ENCODE assay signal across 8 mouse cellular contexts in the genomic region with DNA sequence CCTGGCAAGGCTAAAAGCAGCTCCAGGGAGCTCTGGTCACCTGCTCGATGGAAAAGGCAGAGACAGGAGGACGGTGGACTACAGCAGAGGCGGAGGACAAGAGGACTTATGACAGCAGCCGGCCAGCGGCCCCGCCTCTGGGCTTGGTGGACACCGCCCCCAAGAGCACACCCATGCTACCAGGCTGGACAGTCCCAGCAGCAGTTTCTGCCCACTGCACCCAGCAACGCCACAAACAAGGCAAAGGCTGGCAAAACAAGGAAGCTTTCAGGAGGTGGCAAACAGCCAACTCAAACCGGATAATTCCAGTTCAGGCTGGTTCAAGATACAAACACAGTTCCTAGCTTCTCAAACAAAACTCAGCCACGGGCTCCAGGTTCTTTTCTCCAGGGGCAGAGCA. TPM values are rescaled to one million over a fixed set of nuclear protein-coding genes. Genes with fewer than 3 reads are reported as not detected.
DNase-seq lines count a peak whose midpoint lies in the region; ATAC-seq and TF ChIP-seq lines count a peak whose summit lies in the region.

No protein-coding gene starts in this region.

- no peak for TF ChIP-seq CTCF in spleen, adult 2 months (IDR thresholded peaks at IDR 0.05; ENCODE audit: extremely low read depth, insufficient read depth, insufficient read length, insufficient replicate concordance)

- 0 out of 2 replicates have a peak overlapping the region, but pooled peaks have one; percentile 35 for H3K27ac ChIP-seq in embryonic facial prominence, embryonic 10.5 days (replicated peaks)
- H3K27ac ChIP-seq in midbrain, embryonic 16.5 days (ENCODE audit: low read length) = peak overlapping the region; percentile 74
- H3K27ac ChIP-seq in spleen, adult 2 months (ENCODE audit: insufficient read depth, low read length) = peak overlapping the region; percentile 47

- DNase-seq in CD4-positive, CD25-positive, alpha-beta regulatory T cell, adult 2 months (ENCODE audit: low read depth, low spot score) = peak; percentile 6
- no peak for DNase-seq in embryonic facial prominence, embryonic 10.5 days (ENCODE audit: low spot score)
- DNase-seq in kidney, adult 11 months = peak; percentile 95
- DNase-seq in left cerebral cortex, postnatal 36 days (ENCODE audit: low spot score in 2 of 2) = peak; percentile 50 to 70
- peak; percentile 4 to 20 for DNase-seq in spleen, adult 2 months (ENCODE audit: low read depth in 1 of 2, low spot score in 2 of 2)

- peaks cover 26% of the 10 kb centered on the region for H3K4me1 ChIP-seq in embryonic facial prominence, embryonic 10.5 days
- peaks cover 13% of the 10 kb centered on the region for H3K4me1 ChIP-seq in midbrain, embryonic 16.5 days (ENCODE audit: control insufficient read depth, insufficient read depth, low read length)
- no peaks in the 10 kb centered on the region; the same call in 1 of the 2 replicates for H3K4me1 ChIP-seq in spleen, adult 2 months (ENCODE audit: control insufficient read depth, insufficient read depth, insufficient read length)

- no peak for ATAC-seq in CD4-positive, CD25-positive, alpha-beta regulatory T cell, adult 4 months
- peak; percentile 88 for ATAC-seq in granulocyte monocyte progenitor cell, adult 5-6 weeks (replicated peaks; ENCODE audit: poor library complexity, severe bottlenecking)
- peak; percentile 62; the same call in 1 of the 2 replicates for ATAC-seq in midbrain, embryonic 16.5 days

- H3K9me3 ChIP-seq in embryonic facial prominence, embryonic 10.5 days = no peaks in the 10 kb centered on the region
- H3K9me3 ChIP-seq in midbrain, embryonic 16.5 days (replicated peaks; ENCODE audit: control insufficient read depth, low read length, poor library complexity, severe bottlenecking) = no peaks in the 10 kb centered on the region

- no peak for TF ChIP-seq POLR2A in spleen, adult 2 months (IDR thresholded peaks at IDR 0.05; ENCODE audit: low read depth, low read length)

- H3K9ac ChIP-seq in midbrain, embryonic 16.5 days (ENCODE audit: low read depth, low read length) = no peak overlapping the region

- H3K4me3 ChIP-seq in embryonic facial prominence, embryonic 10.5 days = no peak overlapping the region
- no peak overlapping the region for H3K4me3 ChIP-seq in midbrain, embryonic 16.5 days (ENCODE audit: low read depth, low read length)
- H3K4me3 ChIP-seq in spleen, adult 2 months (ENCODE audit: extremely low read depth, insufficient read depth, insufficient read length) = no peak overlapping the region

- H3K4me2 ChIP-seq in midbrain, embryonic 16.5 days (ENCODE audit: low read length) = no peak overlapping the region; the same call in 1 of the 2 replicates

- intact Hi-C loops in left cerebral cortex, postnatal 36 days (cut with DNase I) = no loop called here

- H3K27me3 ChIP-seq in embryonic facial prominence, embryonic 10.5 days (replicated peaks; ENCODE audit: low read depth, poor library complexity, severe bottlenecking) = no peaks in the 10 kb centered on the region
- no peaks in the 10 kb centered on the region for H3K27me3 ChIP-seq in midbrain, embryonic 16.5 days (ENCODE audit: control insufficient read depth, insufficient read depth, low read depth, low read length)
- no peaks in the 10 kb centered on the region for H3K27me3 ChIP-seq in spleen, adult 2 months (ENCODE audit: control insufficient read depth, insufficient read depth, low read length)

- 87% methylated on average over 10 of the region's 10 CpGs for WGBS in embryonic facial prominence, embryonic 10.5 days
- 51% methylated on average over 10 of the region's 10 CpGs for WGBS in midbrain, embryonic 16.5 days
- WGBS in spleen, adult 2 months = 58% methylated on average over 10 of the region's 10 CpGs

- peaks cover 21% of the 10 kb centered on the region for H3K36me3 ChIP-seq in embryonic facial prominence, embryonic 10.5 days (replicated peaks)
- no peaks in the 10 kb centered on the region for H3K36me3 ChIP-seq in midbrain, embryonic 16.5 days (ENCODE audit: control insufficient read depth, insufficient read depth, low read length)
- peaks cover 1% of the 10 kb centered on the region; the same call in 1 of the 2 replicates for H3K36me3 ChIP-seq in spleen, adult 2 months (ENCODE audit: control insufficient read depth, insufficient read depth, low read length)

RNA-seq across cellular contexts. Expression of a gene that starts 32.0 kb away (rescaled TPM):
- polyA plus RNA-seq in CD4-positive, CD25-positive, alpha-beta regulatory T cell, adult 4 months (2017; shearing (Covaris generic)) = 10 to 100 TPM; 12.1 to 18.5 TPM
- polyA plus RNA-seq in embryonic facial prominence, embryonic 10.5 days (2016; fragmentation: Nextera tagmentation; extraction: Ambion mirVana) = 9.6 and 12.1 TPM in 2 replicates
- 37.8 TPM in 2 replicates for total RNA-seq in granulocyte monocyte progenitor cell, adult 5-6 weeks (2014; fragmentation: Nextera tagmentation)
- 21.4 and 25.5 TPM in 2 replicates for total RNA-seq in granulocyte monocyte progenitor cell, adult 5-6 weeks (2017)
- total RNA-seq in left cerebral cortex, postnatal 36 days (2021) = 10 to 100 TPM; 50.8 to 72.8 TPM
- 13.6 and 19.2 TPM in 2 replicates for polyA plus RNA-seq in midbrain, embryonic 16.5 days (2015; fragmentation: Nextera tagmentation; extraction: Ambion mirVana)
- polyA plus RNA-seq in spleen, adult 2 months (2012; rRNA removed) = 28.2 and 34.1 TPM in 2 replicates
